Mouse (Mus musculus) C2C12 (cell line): ENCODE measurements around the gene Litaf.

Experiments
- CEBPB ChIP-seq: IDR thresholded peaks from one replicate; pipeline ENCODE4 v1.6.1; 2011; ENCODE audit warnings: low read depth, mild to moderate bottlenecking, control low read depth, moderate library complexity
- CTCF ChIP-seq: IDR thresholded peaks from one replicate; pipeline ENCODE4 v1.5.1; 2011; ENCODE audit not compliant: control insufficient read depth, insufficient read depth, insufficient read length
- FOSL1 ChIP-seq: IDR thresholded peaks from one replicate; pipeline ENCODE4 v1.8.0; 2011; ENCODE audit warnings: mild to moderate bottlenecking, low read length; ENCODE audit not compliant: poor library complexity, insufficient read depth, severe bottlenecking
- USF1 ChIP-seq: IDR thresholded peaks from one replicate; pipeline ENCODE4 v1.6.1; 2011; ENCODE audit warnings: low read depth, mild to moderate bottlenecking, control low read depth, moderate library complexity

DNA sequence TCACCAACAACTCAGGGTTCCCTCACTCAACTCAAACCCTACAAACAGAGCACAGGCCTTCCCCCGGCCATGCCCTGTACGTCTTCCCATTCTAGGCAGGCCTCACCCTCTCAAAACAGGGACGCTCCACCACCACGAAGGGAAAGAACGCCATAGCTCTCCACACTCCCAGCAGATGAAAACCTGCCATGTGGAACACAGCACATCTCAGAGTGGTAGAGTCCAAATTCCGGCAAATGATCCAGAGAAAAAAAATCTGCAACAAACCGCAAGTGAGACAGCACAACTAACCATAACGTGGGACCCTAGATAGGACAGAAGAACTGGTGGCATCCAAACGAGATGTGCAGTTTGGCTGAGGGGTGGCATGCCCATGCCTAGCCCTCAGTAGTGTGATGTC is 88.1 kb downstream of the Litaf start:
- TF ChIP-seq CTCF (no peak), CEBPB (no peak), USF1 (no peak), FOSL1 (no peak)
